Mouse (Mus musculus): ENCODE measurements at regions not wholly inside any gene's neighbourhood (a gene's known extent, or its start where the extent isn't known, plus 50 kb on each side); places are given as distances from the start of the nearest gene placed in this dataset. TPM values are rescaled to one million over a fixed set of nuclear protein-coding genes. Genes with fewer than 3 reads are reported as not detected.

GRCm38 (mm10) chr6:73365306-73365705, 104.2 kb downstream of the 4931417E11Rik start:
- WGBS, result 85% methylated on average over 9 of the region's 9 CpGs
- ATAC-seq (replicated peaks; ENCODE audit: low FRiP score), result no peak
- no peak overlapping the region for H3K9ac ChIP-seq
- H3K4me2 ChIP-seq, result no peak overlapping the region
- H3K9me3 ChIP-seq (replicated peaks), result no peaks in the 10 kb centered on the region
- H3K4me1 ChIP-seq, result peaks cover 13% of the 10 kb centered on the region
- H3K27ac ChIP-seq, result no peak overlapping the region
- 0 out of 2 replicates have a peak, but pooled peaks cover 3% of the 10 kb centered on the region for H3K27me3 ChIP-seq
- no peaks in the 10 kb centered on the region for H3K36me3 ChIP-seq
- no peak overlapping the region for H3K4me3 ChIP-seq (replicated peaks)

GRCm38 (mm10) chr6:73334995-73335394, 86.8 kb downstream of the Suclg1 start:
- Histone ChIP-seq H3K27ac (no peak overlapping the region), H3K4me2 (no peak overlapping the region), H3K36me3 (no peaks in the 10 kb centered on the region), H3K9me3 (replicated peaks) (no peaks in the 10 kb centered on the region), H3K4me1 (no peaks in the 10 kb centered on the region), H3K27me3 (no peaks in the 10 kb centered on the region), H3K9ac (no peak overlapping the region), H3K4me3 (replicated peaks) (no peak overlapping the region)
- 63% methylated on average over 6 of the region's 6 CpGs for WGBS
- ATAC-seq (replicated peaks; ENCODE audit: low FRiP score), result no peak

- WGBS, result 81% methylated on average over 11 of the region's 11 CpGs
- Histone ChIP-seq H3K4me1 (no peaks in the 10 kb centered on the region), H3K9ac (no peak overlapping the region), H3K4me3 (replicated peaks) (no peak overlapping the region), H3K9me3 (replicated peaks) (no peaks in the 10 kb centered on the region), H3K4me2 (no peak overlapping the region), H3K27me3 (no peaks in the 10 kb centered on the region), H3K36me3 (no peaks in the 10 kb centered on the region), H3K27ac (no peak overlapping the region)
- no peak for ATAC-seq (replicated peaks; ENCODE audit: low FRiP score)
Observed at GRCm38 (mm10) chr6:73329666-73330065, 81.5 kb downstream of the Suclg1 start.

Small RNA genes lying in the stretch of these regions (microRNA-seq; reads per million reads assigned to microRNA genes)
- gene Gm24370, result not detected
